Mouse (Mus musculus) inflammation-experienced regulatory T-cells (primary cell): Measurements from ENCODE around the gene Clptm1l. TPM values are rescaled to one million over a fixed set of nuclear protein-coding genes. Genes with fewer than 3 reads are reported as not detected.

Experiments used
- polyA plus RNA-seq, 2 experiments: library from polyadenylated mRNA; unstranded; fragments of 100-300 nt; shearing (Covaris generic); gene quantifications; one replicate each; pipeline ENCODE4 v1.2.1; 2017

The Clptm1l gene
- 100 to 1,000 TPM; 213 to 222 TPM for polyA plus RNA-seq

GRCm38 (mm10) chr13:73603522-73604155 is at the start of gene Clptm1l:
Gene Clptm1l, plus strand, starts transcription at chr13:73604006.

DNA sequence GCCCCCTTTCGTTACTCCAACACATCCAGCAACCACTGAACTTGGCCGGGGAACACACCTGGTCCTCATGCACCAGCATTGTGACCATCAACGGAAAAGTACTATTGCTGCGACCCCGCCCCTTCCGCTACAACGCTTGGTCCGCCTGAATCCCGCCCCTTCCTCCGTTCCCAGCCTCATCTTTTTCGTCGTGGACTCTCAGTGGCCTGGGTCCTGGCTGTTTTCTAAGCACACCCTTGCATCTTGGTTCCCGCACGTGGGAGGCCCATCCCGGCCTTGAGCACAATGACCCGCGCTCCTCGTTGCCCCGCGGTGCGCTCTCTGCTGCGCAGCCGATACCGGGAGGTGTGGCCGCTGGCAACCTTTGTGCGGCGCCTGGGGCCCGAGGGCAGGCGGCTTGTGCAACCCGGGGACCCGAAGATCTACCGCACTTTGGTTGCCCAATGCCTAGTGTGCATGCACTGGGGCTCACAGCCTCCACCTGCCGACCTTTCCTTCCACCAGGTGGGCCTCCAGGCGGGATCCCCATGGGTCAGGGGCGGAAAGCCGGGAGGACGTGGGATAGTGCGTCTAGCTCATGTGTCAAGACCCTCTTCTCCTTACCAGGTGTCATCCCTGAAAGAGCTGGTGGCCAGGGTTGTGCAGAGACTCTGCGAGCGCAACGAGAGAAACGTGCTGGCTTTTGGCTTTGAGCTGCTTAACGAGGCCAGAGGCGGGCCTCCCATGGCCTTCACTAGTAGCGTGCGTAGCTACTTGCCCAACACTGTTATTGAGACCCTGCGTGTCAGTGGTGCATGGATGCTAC is 23.1 kb downstream of the Clptm1l start, which contains the start of gene Tert:
TSS of gene Tert (plus strand) at position 167 of the 805 bp plus-strand sequence.

Other genes starting within 250 kb of the Clptm1l start
- gene Lpcat1, start 136.8 kb upstream of the Clptm1l start, polyA plus RNA-seq = 10 to 100 TPM; 57.1 to 62.9 TPM
- under 1 TPM; 0.07 to 0.27 TPM for gene Slc6a3, start 67.3 kb upstream of the Clptm1l start, polyA plus RNA-seq
- 1 to 10 TPM; 6.0 to 7.4 TPM for gene Tert, start 22.9 kb downstream of the Clptm1l start, polyA plus RNA-seq
- under 1 TPM in 1 of 2 experiments, not detected in 1; 0.22 TPM for gene Slc6a18, start 74.0 kb downstream of the Clptm1l start, polyA plus RNA-seq
- under 1 TPM in 1 of 2 experiments, not detected in 1; 0.95 TPM for gene Slc6a19, start 100.9 kb downstream of the Clptm1l start, polyA plus RNA-seq
- gene Slc12a7, start 129.1 kb downstream of the Clptm1l start, polyA plus RNA-seq = 100 to 1,000 TPM in 1 of 2 experiments, 10 to 100 TPM in 1; 65.7 to 122 TPM
- 1 to 10 TPM in 1 of 2 experiments, under 1 TPM in 1; 0.17 to 3.0 TPM for gene Nkd2, start 243.6 kb downstream of the Clptm1l start, polyA plus RNA-seq